Mouse (Mus musculus) frontal cortex, postnatal 10 days (tissue): ENCODE results near the gene Chuk.

Source experiments
- DNase-seq, 2 experiments: peaks; one replicate each; pipeline ENCODE4 v3.0.0; 2022; ENCODE audit warnings: low spot score in 2 of 2, mixed read lengths in 1 of 2

Chuk gene

DNA sequence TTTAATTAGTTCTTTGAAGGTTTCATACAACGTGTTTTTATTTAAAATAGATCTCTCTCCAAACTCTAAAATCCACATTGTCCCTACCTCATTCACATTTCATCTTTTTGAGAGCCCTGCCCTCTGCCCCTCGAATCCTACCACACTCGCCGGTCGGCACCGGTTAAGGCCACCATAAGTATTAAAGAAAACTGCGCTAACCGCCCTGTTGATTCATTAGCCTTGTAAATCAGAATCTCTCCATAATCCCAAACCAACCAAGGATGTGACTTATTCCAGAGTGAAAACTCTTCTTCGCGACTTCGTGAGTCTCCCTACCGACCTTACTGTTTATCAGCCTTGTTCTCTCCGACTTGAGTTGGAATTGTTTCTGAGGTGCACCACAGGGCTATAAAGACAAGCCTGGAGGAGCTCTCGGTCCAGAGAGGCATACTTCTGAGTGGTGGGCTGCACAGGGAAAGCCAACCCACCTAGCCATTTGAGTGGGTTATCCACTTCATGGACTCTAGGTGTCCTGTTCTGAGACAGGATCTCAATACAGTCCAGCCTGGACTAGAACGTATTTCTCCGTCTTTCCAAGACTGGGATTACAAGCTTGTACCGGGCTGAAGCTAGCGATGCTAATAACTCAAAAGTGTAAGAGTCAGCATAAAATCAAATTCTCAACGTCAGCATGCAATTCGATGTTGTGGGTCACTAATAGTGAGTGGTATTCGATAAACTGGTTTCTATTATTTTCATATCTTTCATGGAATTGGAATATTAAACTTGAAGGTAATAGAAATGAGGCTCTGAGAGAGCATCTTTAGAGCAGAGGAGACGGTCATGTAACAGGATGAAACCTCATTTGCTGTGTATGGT is 611 bp upstream of the Chuk start:
- DNase-seq = no peak

DNA sequence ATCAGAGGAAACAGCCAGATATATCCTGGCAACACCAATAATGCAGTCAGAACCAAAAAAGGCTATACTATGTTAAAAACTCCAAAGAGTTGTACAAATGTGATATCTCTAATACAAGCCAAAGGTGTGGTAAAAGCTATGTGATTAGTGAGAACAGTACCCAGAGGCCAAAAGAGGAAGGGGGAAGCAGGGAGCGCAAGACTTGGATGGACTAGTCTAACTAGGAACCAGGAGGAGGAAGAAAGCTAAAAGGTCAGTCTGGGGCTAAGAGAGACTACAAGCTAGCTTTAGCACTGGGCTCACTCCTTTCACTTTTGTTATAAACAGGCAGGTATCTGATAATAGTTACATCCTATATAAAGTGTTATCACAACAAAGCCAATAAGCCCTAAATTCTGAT is 2.9 kb downstream of the Chuk start:
- DNase-seq = no peak

DNA sequence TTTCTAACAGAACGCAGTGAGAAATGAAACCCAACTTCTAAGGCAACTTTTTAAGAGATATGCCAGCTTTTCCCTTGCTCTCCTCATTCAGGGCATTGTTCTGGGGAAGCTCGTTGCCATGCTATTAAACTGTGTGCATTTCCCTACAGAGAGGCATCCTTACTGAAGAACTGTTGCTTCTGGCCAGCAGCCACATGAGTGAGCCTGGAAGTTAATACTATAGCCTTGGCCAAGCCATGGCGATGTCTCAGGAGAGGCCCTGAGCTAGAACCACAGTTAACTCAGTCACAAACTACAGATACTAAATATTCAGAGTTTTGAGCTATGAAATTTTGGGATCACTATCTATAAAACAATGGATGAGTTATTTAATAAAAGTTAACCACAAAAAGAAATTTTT is 4.3 kb downstream of the Chuk start:
- DNase-seq = no peak

DNA sequence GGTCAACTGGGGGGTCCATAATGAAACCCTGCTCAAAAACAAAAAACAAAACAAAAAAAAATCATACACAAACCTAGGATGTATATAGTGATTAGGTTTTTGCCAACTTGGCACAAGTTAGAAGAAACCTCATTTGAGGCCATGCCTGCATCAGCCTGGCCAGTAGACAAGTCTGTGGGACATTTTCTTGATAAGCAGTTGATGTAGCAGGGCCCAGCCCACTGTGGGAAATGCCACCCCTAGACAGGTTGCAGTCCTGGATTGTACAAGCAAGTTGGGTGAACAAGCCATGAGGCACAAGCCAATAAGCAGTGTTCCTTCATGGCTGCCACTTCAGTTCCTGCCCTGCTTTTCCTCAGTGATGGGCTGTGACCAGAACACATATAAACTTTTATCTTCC is 6.4 kb downstream of the Chuk start:
- no peak for DNase-seq

DNA sequence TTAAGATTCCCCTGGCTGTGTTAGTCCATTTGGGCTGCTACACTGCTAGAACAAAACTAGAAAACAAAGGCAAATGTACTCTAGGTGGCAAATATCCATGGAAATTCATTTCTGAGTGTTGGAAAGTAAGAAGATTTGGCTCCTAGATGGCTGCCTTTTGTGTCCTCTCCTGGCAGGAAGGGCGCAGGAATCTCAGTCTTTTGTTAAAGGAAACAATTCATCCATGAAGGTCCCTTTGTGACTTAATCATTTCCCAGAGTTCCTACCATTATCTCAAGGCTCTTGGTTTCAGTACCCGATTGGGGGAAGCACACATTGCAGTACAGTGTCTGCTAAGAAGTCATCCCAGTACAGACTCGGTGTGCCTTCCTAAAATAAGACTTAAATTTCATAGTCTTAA is 21.0 kb downstream of the Chuk start:
- no peak for DNase-seq

DNA sequence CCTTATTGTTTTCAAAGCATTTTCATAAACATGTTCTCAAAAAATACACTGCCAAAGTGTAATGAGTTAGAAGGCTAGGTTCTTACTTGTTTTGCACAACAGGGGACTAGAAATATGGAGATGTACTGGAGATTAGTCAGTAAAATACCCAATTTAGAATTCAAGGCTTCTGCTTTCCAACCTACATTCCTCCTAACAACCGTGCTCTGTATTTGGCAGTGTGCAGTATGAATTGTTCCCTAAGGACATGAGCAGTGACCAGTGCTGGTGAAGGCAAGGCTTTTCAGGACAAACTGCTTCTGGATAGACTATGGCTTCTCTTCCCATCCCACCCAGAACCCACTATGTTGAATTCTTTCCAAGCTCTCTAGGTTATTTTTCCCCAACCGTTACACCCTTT is 26.4 kb downstream of the Chuk start:
- DNase-seq = no peak

DNA sequence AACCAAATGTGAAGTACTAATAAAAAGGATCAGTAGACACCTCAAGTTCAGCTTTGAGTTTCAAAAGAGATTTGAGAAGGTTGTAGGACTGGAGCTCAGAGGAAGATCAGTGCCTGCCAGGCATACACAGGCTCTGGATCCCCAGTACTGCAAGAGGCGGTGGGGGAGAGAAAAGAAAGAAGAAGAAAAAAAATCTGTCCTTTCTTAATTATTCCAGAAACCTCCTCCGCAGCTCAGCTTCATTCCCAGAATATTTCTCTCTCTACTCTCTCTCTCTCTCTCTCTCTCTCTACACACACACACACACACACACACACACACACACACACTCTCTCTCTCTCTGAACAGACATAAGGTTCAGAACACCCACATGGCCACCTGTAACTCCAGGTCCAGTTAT is 27.3 kb downstream of the Chuk start:
- DNase-seq = no peak

DNA sequence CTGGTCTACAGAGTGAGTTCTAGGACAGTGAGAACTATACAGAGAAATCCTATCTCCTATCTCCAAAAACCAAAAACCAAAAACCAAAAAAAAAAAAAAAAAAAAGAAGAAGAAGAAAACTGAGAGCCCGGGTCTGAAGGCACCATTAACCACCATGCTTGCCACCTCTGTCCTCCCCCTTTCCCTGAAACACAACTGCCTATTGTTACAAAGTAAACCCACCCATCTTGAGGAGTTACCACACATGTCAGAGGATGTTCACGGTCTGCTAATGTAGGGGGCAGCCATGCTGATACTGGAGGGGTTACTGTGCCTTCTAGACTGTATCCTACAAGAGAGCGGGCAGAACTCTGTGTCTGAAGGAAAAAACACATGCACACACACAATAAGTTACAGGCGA is 30.3 kb downstream of the Chuk start:
- no peak for DNase-seq

DNA sequence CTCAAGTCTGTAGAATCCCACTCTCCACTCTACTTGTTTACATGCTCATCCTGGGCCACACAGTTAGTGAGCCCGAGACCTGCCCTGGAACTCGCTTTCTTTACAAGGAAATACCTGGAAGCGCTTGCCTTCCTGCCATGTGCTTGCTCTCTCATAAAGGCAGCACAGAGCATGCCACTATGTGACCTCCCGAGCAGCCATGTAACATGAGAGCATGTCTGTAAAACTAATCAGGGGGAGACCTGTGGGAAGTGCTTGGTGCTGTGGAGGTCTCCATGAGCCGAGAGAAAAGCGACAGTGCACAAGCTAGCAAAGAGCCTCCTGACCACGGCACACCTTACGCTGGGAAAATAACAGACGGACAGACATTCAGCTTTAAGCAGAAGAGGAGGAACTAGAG is 30.8 kb downstream of the Chuk start:
- DNase-seq = no peak

DNA sequence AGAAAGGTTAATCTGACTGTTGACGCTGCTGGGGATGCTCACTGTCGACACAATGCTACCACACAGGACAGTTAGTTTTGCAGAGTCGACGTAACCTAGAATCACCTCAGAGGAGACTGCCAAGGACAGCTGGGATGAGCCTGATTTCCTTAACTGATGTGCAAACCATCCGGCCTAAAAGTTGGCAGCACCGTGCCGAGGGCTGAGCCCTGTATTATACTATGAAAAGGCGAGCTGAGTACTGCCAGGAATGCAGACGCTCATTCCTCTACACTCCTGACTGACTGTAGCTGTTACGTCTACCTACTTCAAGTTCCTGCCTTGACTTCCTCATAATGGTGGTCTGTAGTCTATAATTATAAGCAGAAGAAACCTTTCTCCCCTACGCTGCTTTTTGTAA is 32.3 kb downstream of the Chuk start:
- DNase-seq = no peak

DNA sequence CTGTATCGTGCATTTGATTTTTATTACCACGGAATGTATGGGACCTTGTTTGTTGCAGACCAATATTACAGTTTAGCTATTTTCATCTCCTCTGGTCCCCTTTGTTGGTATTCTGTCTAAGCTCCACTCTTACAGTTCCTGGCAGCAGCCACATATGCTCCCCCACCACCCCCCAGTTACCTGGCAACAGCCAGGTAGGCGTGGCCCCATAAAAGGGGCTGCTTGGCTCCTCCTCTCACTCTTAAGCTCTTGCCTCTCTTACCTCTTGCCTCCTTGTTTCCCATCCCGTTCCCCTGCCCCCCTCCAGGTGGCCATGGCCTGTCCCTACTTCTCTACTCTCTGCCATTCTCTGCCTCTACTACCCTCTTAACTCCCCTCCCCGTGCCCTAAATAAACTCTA is 36.1 kb downstream of the Chuk start:
- DNase-seq = no peak

DNA sequence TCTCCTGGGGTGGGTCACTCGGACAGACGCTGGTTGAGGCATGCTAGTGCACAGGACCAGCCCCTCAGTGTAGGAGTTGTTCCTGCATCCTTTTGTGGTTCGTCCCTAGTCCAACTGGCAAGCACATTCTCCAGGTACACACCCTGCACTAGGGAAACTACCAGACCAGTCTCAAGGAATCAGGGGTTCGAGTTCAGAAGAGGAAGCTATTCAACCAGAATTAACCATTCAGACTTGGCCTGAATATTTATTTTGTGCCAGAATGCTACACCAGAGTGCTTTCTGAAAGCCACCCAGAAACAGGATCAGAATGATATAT is 37.4 kb downstream of the Chuk start:
- no peak for DNase-seq

DNA sequence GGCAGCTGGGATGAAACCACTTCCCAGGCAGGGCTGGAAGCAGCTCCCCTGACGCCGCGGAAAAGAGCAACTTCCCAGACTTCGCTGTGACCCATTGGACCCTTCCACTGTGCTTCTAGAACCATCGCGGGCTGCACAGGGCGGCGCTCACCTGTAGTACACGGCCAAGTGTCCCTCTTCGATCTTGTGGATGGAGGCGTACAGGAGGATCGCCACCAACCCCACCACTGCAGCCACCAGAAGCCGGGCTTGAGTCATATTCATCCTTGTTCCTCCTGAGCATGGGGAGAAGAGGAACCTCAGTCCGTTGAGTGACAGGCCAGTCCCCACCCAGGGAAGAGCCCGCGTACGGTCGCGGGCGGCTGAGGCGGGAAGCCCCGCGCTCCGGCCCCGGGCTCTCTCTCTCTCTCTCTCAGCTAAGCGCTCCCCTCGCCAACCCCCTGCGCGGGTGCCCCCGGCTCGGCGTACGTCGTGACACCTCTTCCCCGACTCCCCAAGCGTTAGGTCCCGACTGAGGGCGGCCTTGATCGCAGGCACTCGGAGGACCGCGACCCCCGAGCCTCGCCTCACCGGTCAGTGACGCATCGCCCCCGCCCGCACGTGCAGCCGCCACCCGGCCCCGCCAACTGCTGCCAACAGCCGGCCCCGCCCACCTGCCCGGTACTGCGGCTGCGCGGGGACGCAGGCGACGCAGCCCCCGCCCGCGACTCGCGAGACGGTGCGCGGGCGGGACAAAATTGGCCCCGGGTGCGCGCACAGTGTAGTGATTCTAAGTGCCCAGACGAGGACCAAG is 38.0 kb downstream of the Chuk start, which contains the start of gene Erlin1:
Gene Erlin1, minus strand, starts transcription at position 665 of the 793 bp plus-strand sequence.
- peak; percentile 81 to 89 for DNase-seq

DNA sequence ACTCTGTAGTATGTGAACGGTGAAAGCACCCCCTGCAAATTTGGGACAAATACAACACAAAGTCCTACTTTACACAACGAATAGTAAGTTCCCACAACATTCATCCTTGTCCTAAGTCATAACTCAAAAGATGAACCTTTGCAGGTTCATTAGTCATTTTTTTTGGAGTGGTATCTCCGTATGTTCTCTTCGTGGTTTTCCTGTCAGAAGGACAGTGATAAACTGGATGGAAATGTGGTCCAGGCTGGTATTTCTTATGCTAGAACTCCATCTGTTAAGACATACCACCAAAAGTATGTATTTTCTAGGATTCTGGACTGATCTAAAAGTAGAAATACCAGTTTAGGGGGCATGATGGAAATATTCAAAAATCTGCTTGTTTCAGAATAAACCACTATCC is 39.0 kb downstream of the Chuk start:
- no peak for DNase-seq

DNA sequence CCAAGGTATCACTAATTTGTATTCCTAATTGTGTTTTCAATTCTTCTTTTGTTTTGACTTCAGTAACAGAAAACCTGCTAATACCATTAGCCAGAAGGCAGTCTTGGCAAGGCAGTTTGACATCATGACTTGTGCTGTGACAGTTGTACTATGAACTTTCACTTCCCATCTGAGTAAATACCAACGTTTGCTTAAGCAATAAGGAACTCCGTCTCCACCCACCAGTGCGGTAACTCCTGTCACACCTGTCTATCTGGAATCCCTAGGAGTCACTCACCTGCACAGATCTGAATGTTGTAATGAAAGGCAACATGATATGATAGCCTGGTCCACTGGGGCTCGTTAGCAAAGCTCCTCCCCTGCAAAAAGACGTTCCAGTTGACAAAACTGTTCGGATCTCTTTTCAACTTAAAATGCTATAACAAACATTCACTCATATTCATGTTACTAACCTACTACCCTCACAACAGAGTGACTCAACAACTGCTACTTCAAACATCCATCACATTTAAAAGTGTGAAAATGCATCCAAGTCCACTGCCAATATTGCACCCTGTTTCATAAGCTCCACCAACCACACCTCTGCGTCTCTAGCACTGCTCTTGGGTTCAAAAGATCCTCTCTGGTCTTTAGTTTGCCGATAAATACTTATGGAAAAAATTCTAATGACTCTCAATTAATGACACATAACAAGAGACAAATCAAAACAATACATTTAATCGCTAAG is 39.8 kb downstream of the Chuk start:
- no peak for DNase-seq

DNA sequence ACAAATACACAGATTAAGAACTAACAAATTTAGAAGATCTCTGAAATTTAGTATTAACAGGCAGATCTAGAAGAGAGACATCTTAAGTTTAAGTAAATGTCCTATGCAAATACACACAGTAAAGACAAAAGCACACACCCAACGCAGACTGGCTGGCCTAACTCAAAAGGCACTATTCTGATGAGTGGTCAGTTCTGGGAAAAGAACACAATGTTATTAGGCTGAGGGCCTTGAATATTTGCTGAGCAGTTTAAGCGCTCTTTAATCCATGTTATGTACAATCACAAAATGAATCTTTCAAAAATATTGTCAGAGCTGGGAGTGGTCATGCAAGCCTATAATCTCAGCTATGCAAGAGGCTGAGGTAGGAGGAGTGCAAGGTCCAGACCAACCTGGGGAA is 42.5 kb downstream of the Chuk start:
- DNase-seq = no peak

DNA sequence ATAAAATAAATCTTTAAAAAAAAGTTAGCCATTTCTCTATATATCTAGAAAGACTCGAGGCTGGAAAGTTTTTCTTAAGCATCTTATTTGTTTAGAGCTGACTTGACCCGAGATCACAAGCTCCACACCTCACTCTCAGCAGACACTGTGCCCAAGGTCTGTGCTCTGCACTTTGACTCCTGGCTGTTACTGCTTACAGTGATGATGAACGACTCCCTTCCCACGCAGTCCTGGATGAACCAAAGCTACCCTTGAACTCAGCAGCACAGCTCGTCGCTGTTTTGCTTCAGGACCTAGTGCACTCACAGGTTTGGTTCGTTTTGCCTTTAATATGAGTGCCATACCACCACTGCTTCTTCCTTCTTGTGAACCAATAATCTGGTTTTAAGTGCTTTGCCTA is 43.5 kb downstream of the Chuk start:
- DNase-seq = no peak

DNA sequence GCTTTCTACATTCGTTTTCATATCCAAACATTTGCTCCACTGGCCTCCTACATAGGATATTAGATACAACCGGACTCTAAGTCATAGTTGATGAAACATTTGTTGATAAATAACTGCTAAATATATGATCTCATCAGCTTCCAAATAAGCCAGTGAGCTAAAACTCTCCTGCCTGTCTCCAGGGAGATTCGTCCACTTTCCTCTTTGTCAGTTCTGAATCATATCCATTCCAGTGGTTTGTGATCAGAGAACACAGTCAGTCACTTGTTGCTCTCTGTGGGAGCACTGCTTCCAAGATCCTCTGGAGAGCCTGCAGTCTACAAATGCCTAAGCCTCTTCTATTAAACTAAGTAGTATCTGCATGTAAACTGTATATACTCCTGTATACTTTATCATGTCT is 47.1 kb downstream of the Chuk start:
- DNase-seq = no peak

DNA sequence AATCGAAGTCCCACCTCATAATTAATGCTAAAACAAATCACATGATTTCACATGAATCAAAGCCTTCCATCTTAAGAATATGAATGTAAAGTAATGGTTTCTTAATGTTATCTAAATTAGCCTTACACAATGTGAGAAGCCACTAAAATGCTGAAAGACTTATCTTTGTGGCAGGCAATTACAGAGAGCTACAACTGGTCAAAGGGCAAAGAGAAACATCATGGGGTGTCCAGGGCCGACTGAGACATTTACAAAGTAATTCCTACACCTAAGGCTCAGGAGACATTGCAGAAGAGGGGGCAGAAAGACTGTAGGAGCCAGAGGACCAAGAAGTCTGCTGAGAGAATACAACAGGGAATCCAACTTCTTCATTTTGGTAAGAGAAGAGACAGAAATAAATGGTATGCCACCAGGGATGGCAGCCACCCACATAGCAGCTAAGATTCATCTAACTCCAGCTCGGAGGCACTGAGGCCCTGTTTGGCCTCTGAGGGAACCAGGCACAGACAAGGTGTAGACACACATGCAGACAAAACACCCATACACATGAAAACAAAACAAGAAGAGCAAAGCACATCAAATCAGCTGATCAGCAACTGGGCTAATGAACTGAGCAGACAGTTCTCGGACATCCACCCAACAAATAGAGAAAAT is 52.0 kb downstream of the Chuk start:
- no peak for DNase-seq

DNA sequence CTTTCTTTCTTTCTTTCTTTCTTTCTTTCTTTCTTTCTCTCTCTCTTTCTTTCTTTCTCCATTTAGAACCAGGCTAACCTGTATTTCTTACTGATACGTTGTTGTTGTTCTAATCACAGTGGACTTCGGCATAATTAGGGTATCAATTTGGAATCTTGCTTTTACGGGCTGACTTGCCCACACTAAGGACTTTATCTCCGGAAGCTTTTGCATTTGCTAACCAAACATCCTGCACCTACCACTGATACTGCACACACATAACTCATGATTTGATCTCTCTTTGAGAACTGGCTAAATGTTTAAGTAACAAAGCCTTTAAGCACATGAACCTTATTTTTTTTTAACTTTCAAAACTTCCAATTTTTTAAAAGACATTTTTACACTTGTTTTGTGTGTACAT is 56.9 kb downstream of the Chuk start:
- no peak for DNase-seq

DNA sequence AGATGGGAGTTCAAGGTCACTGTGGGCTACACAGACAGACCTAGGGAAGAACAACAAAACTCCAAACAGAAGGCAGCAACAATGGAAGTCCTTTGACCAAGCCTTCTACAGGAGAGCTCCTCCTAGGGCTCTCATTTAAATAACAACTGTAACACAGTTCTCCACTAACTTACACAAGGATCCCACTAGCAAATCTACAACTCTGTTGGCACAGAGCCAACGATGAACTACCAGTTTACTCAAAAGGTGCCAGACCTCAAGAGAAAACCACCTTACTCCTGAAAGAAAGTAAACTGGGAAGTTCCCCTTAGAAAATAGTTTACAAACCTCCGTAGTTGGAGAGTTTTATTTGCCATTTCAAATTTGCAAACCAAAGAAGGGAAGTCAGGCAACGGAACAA is 58.0 kb downstream of the Chuk start:
- DNase-seq = no peak

DNA sequence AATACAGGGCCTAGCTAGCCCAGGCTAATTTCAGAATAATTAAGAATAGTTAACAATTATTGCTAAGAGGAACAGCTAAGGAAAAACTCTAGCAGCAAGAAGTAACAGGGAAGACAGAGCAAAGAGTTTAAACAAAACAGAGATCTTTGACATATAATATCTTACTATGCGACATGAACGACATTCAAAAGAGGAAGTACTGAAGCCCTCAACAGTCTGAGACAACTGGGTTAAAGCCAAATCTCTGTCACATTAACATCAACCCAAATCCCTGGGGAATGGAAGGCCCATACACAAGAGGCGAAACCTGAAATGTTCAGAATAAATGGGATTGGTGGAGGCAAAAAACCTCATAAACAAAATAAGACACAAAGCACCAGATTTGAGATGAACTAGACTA is 61.4 kb downstream of the Chuk start:
- no peak for DNase-seq
